Mouse (Mus musculus) splenic B cell, adult 2 months (primary cell): ENCODE measurements at regions not wholly inside any gene's neighbourhood (a gene's known extent, or its start where the extent isn't known, plus 50 kb on each side); places are given as distances from the start of the nearest gene placed in this dataset.

Source experiments
- DNase-seq: peaks from one replicate; pipeline ENCODE4 v3.0.0-alpha.2; 2011; ENCODE audit warnings: low read depth, low spot score
- H3K27me3 ChIP-seq: 2 replicates; pipeline ENCODE4 v1.6.1; 2012; ENCODE audit warnings: mild to moderate bottlenecking, low read length, moderate library complexity, mixed read lengths; ENCODE audit not compliant: control insufficient read depth, poor library complexity, insufficient read depth, severe bottlenecking
- H3K36me3 ChIP-seq: 2 replicates; pipeline ENCODE4 v1.6.1; 2012; ENCODE audit warnings: mild to moderate bottlenecking, low read length, moderate library complexity, mixed read lengths; ENCODE audit not compliant: control insufficient read depth, poor library complexity, insufficient read depth, severe bottlenecking

DNA sequence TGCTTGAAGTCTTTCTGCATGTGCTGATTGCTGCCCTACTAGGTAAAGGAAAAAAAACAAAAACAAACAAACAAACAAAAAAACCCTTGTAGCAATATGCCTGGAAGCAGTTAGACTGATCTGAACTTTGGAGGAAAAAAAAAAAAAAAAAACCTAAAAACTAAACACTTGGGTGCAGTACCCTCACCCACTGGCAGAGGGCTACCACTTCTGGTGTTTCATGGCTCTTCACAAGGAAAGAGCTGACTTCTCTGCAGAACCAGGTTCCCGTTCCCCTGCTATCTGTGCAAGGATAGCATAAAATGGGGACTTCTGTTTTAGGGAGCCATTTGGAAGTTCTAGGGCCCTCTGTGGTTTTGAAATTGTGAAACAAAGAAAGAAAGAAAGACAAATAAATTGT is 52.2 kb upstream of the Otud4 start:
- Histone ChIP-seq H3K36me3 (no peaks in the 10 kb centered on the region), H3K27me3 (no peaks in the 10 kb centered on the region)
- DNase-seq = peak; percentile 68

DNA sequence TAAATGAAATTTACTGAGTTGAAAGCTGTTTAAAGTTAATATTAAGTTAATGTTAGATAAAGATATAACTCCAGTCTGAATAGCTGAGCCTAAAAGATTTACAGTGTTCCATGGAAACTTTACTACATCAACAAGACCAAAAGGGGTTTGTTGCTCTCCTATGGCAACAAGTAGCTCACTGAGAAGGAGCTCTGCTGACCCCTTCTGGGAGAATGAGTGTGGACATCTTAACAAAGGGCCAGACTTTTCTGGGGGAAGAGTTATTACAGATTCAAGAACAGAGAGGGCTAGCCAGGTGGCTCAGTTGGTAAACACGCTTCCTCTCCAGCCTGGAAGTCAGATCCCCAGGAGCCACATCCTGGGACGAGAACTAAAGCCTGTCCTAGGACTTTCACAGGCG is 54.5 kb upstream of the Otud4 start:
- DNase-seq = peak; percentile 63
- H3K27me3 ChIP-seq = no peaks in the 10 kb centered on the region

DNA sequence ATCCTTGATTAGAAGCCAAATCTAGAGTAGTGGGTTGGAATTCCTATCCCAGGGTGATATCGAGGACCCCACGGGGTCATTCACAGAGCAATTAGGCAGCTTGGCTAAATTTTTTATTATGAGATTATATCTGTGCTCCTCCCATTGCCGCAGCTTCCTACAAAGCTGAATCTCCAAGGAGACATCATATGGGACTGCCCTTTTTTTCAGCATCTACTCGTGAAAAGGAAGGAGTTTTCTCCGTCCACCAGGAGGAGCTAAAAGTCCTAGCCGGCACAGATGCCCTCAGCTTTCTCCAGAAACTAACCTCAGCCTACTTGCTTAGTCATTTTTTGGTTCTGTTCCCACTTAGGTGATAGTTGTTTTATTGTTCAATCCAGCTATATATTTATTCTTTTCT is 56.1 kb upstream of the Otud4 start:
- peak; percentile 14 for DNase-seq
- Histone ChIP-seq H3K27me3 (no peaks in the 10 kb centered on the region), H3K36me3 (no peaks in the 10 kb centered on the region)

More for the DNA sequence above, 54.5 kb upstream of the Otud4 start:
- no peaks in the 10 kb centered on the region for H3K36me3 ChIP-seq

DNA sequence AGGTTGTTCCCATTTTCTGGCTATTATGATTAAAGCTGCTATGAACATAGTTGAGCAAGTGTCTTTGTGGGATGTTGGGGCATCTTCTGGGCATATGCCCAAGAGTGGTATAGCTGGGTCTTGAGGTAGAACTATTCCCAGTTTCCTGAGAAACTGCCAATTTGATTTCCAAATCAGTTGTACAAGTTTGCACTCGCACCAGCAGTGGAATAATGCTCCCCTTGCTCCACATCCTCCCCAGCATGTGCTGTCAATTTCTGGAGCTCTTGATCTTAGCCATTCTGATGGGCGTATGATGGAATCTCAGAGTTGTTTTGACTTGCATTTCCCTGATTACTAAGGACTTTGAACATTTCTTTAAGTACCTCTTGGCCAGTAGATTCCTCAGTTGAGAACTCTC is 57.2 kb upstream of the Otud4 start:
- Histone ChIP-seq H3K36me3 (no peaks in the 10 kb centered on the region), H3K27me3 (no peaks in the 10 kb centered on the region)
- DNase-seq = no peak

DNA sequence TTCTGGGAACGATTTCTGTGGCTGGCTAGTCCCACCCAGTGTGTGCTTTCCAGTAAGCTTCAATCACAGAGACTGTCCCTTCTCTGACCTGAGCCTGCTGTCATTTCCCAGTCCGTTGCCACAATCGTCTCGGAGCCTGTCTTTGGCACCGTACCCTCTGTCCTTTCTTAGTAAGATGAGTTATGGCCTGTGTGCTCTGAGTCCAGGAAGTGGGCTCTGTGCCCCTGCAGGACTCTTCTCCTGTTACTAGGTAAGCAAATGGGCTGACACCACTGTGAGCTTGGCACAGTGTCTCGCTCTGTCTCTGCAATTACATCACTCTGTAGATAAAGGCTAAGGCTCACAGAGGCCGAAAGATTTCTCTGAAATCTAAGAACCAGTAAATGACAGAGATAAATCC is 63.3 kb upstream of the Otud4 start:
- H3K27me3 ChIP-seq = no peaks in the 10 kb centered on the region
- no peak for DNase-seq
- H3K36me3 ChIP-seq = no peaks in the 10 kb centered on the region

DNA sequence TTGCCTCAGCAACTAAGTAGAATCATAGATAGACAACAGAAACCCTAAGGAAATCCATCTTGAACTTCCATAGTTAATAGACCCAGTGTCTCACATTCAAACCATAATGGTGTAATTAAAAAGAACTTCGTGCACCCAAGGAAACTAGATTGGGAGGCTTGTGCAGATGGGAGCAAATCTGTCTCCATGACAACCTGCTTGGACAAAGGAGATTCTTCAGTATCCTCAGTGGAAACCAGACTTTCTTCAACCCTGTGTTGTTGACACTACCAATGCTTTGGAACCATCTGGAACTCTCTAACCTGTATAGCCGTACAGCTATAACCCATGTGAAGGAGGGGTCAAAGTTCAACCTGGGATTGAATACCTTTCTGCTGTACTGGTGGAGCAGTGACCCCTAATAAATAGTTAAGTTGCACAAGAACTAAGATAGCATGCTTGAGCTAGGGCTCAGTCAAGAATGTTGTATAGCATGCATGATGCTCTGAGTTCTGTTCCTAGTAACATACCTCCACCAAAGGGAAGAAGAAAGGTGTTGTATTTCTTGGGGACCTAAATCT is 64.2 kb upstream of the Otud4 start:
- Histone ChIP-seq H3K27me3 (no peaks in the 10 kb centered on the region), H3K36me3 (no peaks in the 10 kb centered on the region)
- no peak for DNase-seq

DNA sequence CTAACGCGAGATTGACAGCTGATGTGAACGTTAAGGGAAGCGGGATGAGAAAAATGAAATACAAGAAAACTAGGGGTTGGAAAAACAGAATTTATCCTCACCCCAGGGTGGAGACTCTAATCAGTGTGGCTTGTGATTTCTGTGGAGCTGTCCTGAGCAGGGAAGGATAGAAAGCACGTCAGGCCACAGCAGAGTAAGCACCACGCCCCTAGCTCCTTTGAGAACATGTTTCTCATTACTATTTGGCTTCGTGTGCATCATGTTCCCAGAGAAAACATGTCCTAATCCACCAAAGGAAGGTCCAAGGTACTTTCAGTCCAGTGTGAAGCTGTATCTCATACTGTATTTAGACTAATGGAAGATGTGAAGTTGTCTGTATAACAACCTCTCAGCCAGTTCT is 65.9 kb upstream of the Otud4 start:
- H3K36me3 ChIP-seq = no peaks in the 10 kb centered on the region
- no peak for DNase-seq

DNA sequence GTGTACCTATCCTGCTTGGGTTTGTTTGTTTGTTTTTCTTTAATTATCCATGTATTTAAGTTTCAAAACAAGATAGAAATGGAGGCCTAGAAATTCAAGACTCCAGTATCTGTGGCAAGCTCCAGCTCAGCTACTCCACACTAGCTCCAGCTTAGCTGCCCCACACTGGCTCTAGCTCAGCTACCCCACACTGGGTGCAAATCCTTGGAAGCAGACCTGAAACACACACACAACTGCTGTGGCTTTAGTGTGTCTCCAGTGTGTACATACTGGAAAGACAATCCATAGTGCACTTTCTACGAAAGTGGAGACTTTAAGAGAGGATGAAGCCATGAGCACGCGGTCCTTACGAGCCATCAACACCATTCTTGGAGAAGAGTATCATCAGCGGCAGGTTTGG is 66.9 kb upstream of the Otud4 start:
- H3K36me3 ChIP-seq = no peaks in the 10 kb centered on the region
- no peak for DNase-seq
- H3K27me3 ChIP-seq = no peaks in the 10 kb centered on the region

More for the DNA sequence above, 65.9 kb upstream of the Otud4 start:
- no peaks in the 10 kb centered on the region for H3K27me3 ChIP-seq

DNA sequence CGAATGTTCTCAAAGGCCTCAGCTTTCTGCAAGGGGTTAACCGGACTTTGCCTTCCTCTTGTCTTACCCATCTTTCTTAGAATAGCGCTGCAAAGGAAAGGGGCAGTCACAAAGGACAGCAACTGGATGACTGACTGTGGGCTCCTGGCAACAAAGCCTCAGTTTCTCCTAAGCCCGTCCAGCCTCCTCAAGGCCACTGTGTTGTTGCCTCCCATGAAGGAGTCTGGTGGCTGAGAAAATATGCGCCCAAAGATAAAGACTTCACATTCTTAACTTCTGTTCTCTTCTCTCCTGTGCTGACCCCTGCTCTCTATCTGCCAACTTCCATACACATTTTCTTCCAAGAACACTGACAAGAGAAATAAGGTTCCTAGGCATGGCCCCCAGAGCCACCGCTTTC is 76.3 kb upstream of the Otud4 start:
- DNase-seq = no peak
- Histone ChIP-seq H3K36me3 (no peaks in the 10 kb centered on the region), H3K27me3 (no peaks in the 10 kb centered on the region)

DNA sequence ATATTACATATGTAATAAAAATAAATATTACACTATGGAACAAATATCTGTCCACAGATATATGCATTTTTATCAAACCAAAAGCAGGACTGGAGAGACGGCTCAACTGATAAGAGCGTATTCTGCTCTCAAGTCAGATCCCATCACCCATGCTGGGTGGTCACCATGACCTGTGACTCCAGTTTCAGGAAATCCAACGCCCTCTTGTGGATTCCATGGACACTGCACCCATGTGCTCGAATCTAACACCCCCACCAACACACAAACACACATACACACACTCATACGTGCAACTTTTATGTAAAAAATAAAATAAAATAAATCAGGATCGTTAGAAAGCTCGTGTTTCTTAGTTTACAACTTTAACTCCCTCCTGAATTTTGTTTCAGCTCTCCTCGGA is 76.7 kb upstream of the Otud4 start:
- H3K27me3 ChIP-seq = no peaks in the 10 kb centered on the region
- peak; percentile 13 for DNase-seq
- H3K36me3 ChIP-seq = no peaks in the 10 kb centered on the region

DNA sequence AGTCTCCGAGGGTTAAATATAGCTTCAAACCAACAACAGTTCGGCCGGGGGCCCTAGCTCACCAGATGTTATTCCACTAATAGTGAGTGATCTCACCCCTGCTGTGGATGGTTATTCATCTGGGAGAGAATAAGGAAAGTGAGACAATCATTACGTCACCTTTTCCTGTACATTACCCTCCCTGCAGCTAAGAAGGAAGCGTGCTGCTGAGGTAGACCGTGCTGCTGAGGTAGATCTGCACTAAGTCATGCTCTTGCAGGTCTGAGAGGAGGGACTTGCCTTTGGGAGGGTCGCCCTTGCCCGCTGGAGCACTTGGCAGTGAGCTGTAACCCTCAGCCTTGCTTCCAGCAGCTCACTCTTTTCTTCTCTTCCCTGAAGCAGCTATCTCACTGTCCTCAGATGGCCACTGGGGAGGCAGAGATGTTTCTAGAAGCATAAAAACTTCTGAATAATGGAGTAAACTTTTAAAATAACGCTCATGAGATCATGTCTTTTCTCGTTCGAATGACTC is 77.3 kb upstream of the Otud4 start:
- no peak for DNase-seq
- Histone ChIP-seq H3K36me3 (no peaks in the 10 kb centered on the region), H3K27me3 (no peaks in the 10 kb centered on the region)

DNA sequence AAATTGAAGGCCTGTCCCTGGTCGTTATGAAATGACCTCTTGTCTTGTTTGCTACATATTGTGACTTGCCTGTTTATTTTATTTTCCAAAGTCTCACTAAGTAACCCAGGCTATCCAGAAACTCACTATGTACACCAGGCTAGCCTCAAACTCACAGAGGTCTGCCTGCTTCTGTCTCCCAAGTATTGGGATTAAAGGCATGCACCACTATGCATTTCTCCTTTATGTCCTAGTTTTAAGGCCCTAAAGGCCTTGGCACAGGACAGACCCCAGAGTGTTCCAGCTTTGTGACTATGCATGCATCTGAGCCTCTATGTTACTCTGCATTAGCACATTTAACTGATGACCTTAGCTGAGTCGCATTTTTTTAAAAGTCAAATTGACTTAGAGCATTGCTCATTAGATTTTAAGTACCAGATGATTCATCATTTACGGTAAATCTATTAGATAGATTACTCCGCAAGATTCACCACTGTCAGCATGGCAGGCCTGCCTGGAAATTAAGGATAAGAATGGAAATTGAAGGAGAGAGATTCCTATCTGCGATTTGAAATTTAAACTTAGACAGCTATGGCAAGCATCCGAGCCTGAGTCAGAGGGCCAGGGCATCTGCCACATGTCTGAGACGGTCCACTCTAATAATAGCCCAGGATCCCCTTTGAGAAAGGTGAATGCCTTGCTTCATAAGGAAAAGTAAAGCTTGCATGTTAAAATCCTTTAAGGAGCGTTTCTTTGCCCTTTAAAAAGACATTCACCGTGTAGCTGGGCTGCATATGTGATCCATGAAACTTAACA is 78.0 kb upstream of the Otud4 start:
- DNase-seq = no peak
- no peaks in the 10 kb centered on the region for H3K36me3 ChIP-seq
- no peaks in the 10 kb centered on the region for H3K27me3 ChIP-seq

DNA sequence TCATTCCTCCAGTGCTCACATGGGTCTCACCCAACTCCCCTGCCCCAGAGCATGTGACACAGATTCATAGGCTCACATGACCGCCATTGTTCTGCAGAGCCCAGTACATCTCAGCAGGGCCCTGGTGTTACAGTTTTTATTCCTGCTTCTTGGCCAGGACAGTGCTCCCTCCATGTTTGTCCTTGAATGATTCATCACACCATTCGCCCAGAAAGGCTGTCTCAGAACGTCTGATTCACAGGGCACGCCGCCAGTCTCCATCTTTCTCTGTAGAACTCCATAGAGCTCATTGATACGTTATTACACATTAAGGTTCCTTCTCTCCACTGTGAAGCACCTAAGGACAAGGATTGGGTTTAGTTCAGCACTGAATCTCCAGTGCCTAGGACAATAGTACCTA is 79.9 kb upstream of the Otud4 start:
- Histone ChIP-seq H3K27me3 (no peaks in the 10 kb centered on the region), H3K36me3 (no peaks in the 10 kb centered on the region)
- no peak for DNase-seq

DNA sequence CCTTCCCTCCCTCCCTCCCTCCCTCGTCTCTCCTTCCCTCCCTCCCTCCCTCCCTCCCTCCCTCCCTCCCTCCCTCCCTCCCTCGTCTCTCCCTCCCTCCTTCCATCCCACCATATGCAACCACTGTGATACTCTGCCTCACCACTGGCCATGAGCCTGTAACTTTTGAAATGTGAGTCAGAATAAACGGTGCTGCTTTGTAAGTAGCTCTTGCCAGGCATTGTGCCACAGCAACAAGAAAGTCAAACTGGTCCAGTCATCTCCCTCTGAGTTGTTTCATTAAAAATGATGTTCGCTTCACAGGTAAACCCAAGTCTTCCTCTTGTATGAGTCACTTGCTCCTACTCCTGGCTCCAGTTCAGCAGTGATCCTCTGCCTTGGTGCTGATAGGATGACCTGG is 85.1 kb upstream of the Otud4 start:
- no peaks in the 10 kb centered on the region for H3K36me3 ChIP-seq
- no peak for DNase-seq
- no peaks in the 10 kb centered on the region for H3K27me3 ChIP-seq

DNA sequence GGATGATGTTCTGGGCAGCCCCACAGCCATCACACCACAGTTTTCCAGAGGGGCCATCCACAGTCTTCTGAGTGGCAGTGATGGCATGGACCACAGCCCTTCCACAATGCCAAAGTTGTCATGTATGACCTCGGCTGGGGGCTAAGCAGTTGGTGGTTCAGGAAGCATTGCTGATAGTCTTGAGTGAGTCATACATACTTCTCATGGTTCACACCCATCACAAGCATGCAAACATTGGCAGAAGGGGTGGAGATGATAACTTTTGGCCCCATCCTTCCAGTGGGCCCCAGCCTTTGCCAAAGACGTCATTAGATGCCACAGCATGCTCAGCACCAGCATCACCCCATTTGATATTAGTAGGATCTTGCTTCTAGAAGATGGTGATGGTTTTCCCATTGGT is 89.3 kb upstream of the Otud4 start:
- DNase-seq = no peak
- Histone ChIP-seq H3K27me3 (no peaks in the 10 kb centered on the region), H3K36me3 (no peaks in the 10 kb centered on the region)

DNA sequence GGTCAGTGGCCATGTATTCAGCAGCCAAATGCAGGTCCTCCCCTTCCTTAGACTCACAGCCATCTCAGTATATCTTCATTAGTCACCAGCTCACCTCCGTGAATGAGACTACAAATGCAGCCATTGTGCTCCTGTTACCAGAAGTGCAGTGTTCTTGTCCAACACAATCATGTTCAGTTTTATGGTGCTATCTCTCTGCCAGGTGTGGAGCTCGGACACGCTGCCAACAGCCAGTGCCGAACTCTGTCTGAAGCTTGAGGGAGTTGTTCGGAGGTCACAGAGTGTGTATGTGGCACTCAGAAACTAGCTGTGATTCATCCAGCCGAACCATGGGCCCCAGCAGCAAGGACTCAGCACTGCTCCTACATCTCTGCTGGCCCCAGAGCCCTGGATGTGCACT is 91.3 kb upstream of the Otud4 start:
- Histone ChIP-seq H3K36me3 (no peaks in the 10 kb centered on the region), H3K27me3 (no peaks in the 10 kb centered on the region)

More for the DNA sequence above, 91.3 kb upstream of the Otud4 start:
- DNase-seq = no peak
